Mouse (Mus musculus): ENCODE measurements around the gene Pdzd2.

The Pdzd2 gene

DNA sequence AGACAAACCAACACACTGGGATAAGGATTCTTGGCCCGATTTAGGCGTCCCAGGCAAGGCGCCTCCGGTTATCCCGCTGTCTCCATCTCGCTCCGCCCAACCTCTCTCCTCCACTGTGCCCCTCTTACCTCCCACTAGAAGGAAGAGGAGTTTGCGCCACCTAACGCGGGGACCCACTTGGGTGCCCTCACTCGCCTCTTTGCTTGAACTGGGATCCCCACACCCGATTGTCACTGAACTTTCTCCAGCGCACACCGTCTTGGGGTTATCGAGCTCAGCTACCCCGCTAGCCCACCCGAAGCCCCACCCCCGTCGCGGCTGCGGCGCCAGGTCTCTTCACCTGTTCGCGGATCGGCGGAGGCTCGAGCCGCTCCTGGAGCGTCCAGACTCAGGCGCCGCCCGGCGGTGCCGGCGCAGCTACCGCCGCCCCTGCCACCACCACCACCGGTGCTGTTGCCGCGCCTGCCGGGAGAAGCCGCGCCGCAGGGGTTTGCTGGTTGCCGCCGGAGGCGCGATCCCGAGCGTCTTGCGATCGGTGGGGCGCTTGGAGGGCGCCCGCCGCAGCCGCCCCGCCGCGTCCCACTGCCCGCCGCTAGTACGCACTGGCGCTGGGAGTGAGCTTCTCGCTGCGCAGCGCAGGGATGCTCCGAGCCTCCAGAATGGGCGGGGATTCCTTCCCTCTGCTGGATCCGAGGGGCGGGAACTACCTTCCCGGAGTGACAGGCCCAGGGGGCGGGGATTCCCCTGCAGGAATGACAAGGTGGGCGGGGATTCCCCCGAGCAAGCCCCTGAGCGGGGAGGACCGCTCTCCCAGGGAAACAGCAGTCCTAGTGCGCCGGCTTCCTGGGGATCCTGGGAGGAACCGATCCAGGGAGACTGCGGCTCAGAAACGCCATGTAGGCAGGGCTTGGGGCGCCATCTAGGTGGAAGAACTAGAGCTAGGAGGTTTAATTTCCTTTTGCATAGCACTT lies at the start of gene Pdzd2:
Pdzd2 (minus strand) TSS at position 648 of the 971 bp plus-strand sequence.
- DNase-seq (ENCODE audit: low spot score in 2 of 2) = peak; percentile 77 to 90

DNA sequence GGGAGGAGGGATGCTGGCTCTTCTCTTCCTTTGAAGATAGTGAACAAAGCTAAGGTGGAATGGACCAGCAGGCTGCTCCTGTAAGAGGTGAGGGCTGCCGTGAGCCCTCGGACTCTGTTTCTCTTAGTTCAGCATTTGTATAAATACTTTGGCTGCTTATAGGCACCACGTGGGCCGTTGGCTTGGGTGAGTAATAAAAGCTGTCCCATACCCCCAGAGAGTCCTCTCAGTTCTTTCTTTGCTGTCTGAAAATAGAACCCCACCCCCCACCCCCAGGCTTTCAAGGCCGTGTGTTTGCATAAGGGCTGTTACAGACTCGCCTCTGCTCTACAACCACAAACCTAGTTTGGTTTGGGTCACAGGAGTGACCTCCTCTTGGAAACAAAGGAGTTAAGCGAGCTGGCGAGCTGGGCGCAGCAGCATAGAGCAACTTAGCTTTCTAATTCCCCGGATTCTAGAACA lies 49.7 kb upstream of the Pdzd2 start:
- DNase-seq (ENCODE audit: low spot score in 2 of 2) = no peak

DNA sequence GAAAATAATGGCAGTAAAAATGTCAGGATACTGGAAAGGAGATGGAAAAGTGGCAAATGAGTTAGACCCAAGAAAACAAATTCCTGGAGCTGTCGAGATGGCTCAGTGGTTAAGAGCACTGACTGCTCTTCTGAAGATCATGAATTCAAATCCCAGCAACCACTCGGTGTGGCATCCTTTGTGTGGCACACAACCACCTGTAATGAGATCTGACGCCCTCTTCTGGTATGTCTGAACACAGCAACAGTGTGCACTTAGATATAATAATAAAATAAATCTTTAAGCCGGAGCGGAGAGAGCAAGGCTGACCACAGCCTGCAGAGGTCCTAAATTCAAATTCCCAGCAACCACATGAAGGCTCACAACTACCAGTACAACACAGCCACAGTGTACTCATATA lies 48.8 kb upstream of the Pdzd2 start:
- DNase-seq (ENCODE audit: low spot score in 2 of 2) = no peak

DNA sequence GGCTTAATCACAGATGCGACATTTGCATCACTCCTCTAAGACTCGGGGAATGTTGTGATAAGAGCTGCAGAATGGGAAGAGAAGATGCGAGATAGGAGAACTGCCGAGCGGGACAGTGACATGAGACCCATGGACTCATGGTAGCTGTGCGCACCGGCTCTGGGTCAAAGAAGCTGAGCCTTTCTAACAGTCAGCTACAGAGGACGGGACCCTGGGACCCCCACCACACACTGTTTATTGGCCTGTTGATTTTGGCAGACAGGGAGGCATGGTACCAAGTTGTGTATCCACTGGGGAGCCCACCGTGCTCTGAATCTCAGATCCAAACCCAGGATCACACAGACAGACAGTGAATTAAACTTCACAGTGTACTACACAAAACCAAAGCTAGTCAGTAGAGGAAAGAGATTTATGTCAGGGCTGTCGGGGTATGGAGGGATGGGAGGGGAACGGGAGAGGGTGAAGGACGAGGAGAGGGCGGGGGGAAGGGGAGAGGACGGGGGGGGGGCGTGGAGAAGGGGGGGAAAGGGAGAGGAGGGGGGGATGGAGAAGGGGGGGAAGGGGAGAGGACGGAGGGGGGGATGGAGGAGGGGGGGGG lies 42.1 kb upstream of the Pdzd2 start:
- no peak for DNase-seq (ENCODE audit: low spot score in 2 of 2)

DNA sequence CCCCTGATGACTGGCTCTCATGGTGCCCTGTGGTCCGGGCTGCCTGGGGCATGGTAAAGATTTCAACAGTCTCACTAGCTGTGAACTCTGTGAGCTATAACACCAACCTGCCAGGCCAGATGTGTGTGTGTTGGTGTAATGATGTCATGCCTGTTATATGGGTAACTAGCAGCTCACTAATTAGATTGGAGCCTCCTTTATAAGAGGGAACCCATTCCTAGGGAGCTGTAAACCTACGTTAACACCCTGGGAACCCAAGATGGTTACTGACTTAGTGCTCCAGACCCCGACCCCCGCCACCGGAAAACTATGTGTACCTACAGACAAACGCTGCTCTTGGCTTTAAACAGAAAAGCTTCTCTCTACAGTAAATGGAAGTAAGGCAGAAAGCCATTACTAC lies 41.6 kb upstream of the Pdzd2 start:
- no peak for DNase-seq (ENCODE audit: low spot score in 2 of 2)

DNA sequence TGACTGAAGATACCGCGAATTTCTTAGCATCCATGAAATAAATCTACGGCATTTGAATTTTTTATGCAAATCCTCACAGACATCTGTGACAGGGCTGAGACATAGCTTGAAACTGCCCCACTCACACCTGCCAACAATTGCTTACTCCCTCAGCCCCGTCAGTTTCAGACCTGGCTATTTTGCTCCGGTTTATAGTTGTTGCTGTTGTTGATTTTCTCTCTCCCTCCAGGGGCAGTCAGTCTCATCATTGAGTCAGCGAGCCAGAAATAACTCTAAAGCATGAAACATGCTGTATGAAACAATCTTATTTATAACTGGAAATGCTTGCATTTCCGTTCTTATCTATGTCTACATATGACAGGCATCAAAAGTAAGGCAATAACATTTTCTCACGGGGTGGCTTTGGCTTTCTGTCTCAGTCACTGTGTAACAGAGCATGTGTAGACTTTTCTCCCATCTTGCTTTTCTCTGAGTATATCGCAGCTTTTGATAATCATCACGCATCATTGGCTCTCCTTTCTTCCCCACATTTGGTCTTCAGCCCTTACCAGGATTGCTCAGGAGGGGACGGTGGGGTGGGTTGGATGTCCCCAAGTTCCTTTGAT lies 34.5 kb upstream of the Pdzd2 start:
- DNase-seq (ENCODE audit: low spot score in 2 of 2) = no peak

DNA sequence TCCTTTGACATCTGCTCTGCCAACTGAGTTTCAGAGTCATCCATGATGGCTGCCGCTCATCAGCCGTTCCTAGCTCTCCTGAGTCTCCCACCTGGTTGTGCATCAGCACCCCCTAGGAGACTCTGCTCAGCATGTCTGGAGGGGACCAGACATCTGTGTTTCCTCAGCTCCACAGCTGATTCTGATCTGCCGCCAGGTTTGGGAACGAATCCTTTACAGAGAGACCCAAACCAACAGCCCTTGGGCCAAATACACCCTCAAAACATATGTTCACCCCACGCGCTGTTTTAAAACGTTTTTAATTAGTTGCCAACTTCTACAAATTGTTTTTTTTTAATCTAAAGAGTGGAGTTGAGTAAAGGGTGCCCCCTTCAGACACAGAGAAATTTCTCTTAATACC lies 31.2 kb upstream of the Pdzd2 start:
- no peak for DNase-seq (ENCODE audit: low spot score in 2 of 2)

DNA sequence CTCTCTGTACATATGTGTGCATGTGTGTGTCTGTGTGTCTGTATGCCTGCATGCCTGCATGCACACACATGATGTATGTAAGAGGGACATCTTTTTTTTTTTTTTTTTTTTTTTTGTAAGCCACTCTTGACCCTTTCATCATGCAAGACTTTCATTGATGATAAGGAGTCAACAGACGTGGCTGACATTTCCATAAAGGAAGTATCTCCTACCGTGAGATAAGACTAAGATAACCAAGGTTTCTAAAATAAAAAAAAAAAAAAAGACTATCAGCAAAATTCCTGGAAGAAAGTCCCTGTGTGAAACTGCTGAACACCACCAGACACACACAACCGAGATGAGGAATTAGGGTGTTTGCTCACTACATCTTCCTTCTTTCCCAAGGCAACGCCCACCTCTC lies 27.1 kb upstream of the Pdzd2 start:
- no peak for DNase-seq (ENCODE audit: low spot score in 2 of 2)

DNA sequence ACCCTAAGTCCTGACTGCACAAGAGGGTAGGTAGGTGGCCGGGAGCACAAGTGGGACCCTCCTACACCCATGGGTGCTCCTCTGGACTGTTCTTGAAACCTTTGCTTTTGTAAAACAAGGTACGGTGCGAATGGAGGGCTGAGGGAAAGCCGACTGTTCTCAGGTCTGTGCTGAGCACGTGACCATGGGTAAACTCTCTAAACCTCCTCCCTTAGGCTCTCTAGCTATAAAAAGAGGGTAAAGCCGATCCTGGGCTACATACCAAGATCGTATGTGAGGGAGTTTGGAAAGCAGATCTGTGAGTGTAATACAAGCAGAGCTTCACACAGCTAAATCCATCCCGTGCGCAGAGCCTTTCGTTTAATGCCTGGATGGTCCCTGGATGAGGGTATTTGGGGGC lies 23.4 kb upstream of the Pdzd2 start:
- DNase-seq (ENCODE audit: low spot score in 2 of 2) = no peak

DNA sequence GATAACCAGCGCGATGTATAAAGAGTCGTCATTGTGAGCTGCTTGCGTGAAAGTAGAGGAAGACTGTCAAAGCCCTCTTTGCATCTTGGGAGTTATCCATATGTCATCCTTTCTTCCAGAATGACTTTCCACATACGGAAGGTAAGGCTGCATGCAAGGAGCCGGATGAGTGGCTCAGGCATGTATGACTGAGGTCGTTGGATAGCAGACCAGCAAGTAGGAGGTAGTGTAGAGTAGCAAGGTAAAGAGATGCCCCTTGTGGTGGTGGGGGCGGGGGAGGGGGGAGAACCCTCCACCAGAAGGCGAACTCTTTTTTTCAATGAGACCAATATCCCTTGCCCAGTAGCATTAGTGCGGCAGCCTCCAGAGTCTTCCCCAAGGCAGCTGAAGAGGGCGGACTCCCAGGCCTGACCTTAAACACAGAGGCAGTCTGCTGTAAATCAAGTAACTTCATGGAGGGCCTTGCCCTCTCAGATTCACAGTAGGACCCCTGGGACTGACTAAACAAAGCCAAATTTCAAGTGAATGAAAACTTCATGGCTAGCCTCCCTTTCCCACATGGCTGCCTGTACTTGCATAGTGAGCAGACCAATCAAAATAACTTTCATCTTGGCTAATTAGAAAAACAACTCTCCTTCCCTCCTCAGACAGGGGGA lies 22.7 kb upstream of the Pdzd2 start:
- DNase-seq (ENCODE audit: low spot score in 2 of 2) = no peak

DNA sequence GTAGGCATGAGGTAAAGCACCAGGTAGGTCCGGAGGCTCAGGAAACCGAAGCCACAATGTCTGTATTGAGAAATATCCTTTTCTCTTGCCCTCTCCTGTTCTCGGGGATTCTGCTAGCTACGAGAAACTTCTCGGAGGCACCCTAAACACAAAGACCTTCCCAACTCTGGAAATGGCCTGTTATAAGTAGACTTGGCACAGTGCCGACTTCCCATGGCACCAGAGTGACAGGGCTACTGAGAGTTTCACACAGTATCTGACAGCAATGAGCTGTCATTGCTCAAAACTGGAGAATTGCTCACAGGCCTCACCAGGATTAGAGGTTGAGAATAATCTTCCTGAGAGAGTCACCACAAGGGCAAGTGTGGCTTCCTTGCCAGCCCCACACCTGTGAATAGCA lies 21.0 kb upstream of the Pdzd2 start:
- DNase-seq (ENCODE audit: low spot score in 2 of 2) = no peak

DNA sequence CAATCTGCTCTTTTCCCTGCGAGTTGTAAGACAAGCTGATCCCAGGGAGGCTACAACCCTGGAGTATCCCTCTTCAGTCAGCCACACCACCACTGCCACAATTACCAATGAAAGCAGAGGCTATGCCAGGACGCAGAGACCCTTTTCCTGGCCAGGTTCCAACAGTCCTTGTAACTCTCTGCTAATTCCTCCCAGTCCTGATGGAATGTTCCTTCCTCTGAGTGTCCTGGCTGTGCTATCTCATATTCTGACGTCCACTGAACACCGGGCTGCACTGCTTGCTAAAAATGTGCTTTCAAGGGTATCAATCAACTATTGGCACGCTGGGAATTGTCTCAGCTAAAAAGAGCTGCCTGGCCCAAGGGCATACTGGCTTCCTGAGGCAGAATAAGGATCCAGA lies 18.7 kb upstream of the Pdzd2 start:
- DNase-seq (ENCODE audit: low spot score in 2 of 2) = no peak

DNA sequence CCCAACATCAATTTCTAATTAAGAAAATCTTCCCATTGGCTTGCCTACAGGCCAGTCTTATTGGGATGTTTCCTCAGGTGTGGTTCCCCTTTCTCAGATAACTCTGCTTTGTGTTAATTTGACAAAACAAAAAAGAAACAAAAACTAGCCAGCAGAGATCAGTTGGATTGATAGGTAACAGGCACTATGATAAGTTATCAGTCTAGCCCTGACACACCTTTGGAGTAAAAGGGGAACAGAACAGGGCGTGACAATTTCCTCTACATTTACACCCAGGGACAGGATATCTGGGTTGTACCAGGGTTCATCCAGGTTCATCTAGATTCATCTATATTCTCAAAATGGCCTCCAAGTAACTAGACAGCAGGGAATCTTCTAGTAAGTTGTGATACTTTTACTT lies 18.0 kb upstream of the Pdzd2 start:
- DNase-seq (ENCODE audit: low spot score in 2 of 2) = no peak

DNA sequence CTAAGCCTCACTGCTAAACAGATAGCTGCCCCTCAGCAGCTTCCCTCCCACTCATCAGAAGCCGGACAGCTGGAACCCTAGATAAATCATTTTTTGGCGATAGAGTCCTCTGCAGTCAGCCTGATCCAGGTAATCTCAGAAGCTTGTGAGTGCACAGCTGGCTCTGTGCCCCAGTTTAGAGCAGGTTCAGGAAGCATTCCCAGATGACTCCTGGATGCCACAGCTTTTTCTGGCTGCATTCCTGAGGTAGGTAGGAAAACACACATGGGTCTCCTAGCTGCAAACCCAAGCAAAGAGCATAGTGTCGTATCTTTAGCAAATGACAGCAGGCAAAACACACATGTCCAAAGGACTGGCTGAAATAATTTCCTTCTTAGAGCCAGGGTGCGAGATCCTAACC lies 13.5 kb upstream of the Pdzd2 start:
- DNase-seq (ENCODE audit: low spot score in 2 of 2) = no peak

DNA sequence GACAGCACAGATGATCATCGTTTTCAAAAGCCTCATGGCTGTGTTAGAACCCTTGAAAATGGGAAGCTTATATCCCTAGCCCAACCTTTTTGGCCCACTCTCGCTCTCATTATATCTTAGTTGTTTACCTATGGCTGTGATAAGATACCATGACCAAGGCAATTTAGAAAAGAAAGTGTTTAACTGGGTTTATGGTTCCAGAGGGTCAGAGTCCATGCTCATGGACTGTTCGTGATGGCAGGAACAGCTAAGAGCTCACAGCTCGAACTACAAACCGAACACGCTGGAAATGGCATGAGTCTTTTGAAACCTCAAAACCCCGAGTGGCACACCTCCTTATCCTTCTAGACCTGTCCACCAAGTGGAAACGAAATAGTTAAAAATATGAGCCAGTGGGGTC lies 11.2 kb upstream of the Pdzd2 start:
- no peak for DNase-seq (ENCODE audit: low spot score in 2 of 2)

DNA sequence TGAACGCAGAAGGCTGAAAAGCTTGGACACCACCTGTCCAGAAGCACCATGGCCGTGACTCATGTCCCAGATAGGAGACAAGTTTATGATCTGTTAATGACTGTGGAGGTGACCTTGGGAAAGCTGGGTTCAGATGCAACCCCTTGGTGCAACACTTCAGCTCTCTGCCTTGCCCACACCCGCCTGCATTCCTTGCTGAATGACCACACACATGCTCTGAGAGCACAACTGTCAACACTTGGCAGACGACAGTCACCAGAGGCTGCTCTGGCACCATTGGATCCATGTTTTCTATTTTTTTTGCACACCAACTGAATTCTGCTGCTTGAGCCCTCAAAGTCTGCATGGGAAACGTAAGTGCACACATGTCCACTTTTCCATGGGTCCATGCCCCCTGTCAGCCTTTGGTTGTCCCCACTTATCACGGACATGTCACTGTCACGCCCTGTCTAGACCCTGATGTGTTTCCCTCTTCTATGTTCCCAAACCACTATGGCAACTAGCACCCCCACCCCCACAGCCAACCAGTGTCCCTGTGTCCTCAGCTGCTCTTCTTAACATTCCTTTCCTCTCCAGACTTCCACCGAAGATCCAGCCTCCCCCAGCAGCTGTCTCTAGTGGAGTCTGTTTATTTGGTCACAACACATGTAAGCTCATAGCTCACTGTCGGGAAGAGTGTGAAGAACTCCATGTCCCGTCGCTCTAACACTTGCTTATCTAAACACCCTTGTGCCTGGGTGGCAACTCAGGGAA lies 10.0 kb upstream of the Pdzd2 start:
- DNase-seq (ENCODE audit: low spot score in 2 of 2) = no peak

DNA sequence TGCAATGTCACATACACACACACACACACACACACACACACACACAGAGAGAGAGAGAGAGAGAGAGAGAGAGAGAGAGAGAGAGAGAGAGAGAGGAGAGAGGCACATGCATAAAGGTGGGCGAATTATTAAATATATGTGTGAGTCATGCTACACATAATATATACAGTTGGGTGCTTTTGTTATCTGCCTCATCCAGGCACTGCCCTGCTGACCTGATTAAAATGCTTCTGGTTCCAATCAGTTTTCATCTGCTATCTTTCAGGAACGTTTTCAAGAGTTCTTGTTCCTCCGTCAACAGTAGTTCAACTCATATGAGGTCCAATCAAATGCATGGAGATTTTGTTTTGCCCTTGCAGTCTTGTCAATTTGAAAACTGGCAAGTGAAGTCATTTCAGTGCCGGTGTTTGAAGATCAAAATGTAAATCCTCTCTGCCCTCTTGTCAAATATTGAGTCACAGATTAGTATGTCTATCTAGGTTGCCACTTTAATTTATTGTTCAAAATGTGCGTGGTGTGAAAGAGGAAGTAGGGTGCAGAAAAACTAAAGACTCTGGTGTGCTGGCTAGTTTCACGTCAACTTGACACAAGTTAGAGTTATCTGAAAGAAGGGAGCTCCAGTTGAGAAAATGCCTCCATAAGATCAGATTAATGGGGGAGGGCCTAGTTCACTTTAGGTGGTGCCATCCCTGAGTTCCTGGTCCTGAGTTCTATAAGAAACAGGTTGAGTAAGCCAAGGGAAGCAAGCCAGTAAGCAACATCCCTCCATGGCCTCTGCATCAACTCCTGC lies 2.6 kb upstream of the Pdzd2 start:
- no peak for DNase-seq (ENCODE audit: low spot score in 2 of 2)

DNA sequence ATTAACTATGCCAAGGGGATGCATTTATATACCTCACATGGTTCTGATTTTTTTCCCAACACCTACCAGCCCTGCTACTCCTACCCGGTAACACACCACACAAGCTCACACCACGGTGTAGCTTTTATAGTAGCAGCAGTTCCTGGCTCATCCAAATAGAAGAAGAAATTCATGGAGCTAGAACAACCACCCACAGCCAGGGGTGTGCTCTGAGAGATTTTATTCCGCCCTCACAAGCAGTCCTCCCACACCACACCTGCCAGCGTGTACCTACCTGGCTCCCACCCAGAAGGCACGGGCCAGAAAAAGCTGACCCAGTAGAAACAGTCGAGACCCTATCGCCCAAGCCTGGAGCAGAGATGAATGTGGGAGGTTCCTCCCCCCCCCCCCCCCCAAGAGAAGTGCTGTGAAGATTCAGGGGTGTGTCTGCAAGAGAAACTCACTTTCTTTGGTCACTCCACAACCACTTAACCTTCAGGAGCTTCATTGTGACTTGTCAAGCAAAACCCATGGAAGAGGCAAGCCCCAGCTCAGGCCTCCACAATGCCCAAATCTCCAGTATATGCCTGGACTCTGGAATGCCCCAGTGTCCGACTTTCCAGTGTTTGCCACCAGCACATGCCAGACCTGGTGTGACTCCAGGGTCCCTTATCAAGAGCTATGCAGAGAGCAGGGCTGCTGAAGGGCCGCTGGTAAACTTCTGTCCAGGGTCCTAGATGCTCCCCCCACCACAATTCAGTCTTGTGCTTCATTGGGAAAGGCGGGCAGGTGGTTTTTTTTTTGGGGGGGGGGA lies 1.2 kb downstream of the Pdzd2 start:
- no peak for DNase-seq (ENCODE audit: low spot score in 2 of 2)

DNA sequence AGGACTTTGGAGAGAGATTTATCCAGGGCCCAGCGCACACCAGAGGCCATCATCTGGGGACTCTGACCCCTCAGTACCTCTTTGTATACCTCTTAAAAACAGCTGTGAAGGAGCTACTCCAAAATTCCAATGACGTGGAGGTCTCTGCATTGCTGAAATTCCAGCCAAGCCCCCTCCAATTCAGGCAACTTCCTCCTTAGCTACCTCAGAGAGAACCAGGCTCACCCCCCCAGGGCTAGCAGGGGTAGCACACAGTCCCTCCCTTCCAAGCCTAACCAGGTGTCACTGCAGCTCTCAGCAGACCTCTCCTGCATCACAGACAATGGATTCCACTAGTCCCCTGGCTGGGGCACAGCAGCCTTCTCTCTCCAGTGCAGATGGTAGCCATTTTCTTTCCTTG lies 4.5 kb downstream of the Pdzd2 start:
- no peak for DNase-seq (ENCODE audit: low spot score in 2 of 2)

DNA sequence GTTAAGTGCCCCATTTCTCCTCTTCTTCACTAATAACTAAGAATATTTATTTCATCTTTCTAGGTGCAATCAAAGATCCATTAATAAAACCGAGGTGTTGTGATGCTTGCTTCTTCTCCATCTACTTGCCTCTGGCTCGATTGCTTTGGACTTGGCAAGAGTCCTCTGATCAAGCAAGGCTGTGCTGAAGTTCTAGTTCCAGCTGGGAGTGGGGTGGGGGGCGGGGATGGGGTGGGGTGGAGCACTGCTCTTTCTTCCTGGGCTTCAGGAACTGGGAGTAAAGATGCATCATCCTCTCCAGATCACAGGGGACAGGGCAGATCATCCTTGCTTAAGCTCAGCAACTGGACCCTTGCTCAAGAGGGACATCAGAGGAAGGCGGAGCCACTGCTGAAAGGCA lies 5.5 kb downstream of the Pdzd2 start:
- no peak for DNase-seq (ENCODE audit: low spot score in 2 of 2)

Measured in urinary bladder, postnatal 36 days (tissue).